Mouse (Mus musculus): ENCODE results near the gene Bin2.

DNA sequence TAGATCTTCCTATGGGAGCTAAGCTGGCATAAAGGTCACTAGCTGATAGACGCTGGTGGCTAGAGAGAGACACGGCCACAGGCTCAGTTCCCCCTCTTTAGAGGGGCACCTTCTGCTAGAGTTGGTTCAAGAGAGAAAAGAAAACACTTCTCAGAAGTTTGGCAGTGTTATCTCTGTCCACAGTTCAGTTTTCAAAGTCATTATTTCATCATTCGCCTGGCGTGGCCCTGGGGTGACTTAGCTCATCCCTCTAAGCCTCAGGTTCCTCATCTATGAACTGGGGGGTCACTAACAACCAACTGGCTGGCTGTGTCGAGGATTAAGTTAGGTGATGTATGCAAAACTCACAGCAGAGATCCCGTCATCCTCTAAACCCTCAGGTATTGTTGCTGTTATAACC, 48.6 kb upstream of the Bin2 start:
- TF ChIP-seq EP300 (IDR thresholded peaks at IDR 0.05) (no peak), CTCF (IDR thresholded peaks at IDR 0.05) (no peak)

Measured in lung, postnatal 0 days (tissue).